Mouse (Mus musculus) heart, embryonic 11.5 days (tissue): ENCODE results near the gene Tbc1d14. TPM values are rescaled to one million over a fixed set of nuclear protein-coding genes. Genes with fewer than 3 reads are reported as not detected.

Source experiments
- ATAC-seq: fragments of 200-750 bp; cut with Nextera tagmentation; replicated peaks from 2 replicates; pipeline ENCODE4 v1.8.0; 2017; ENCODE audit warnings: moderate library complexity; ENCODE audit not compliant: insufficient number of reproducible peaks, low FRiP score, low TSS enrichment
- H3K27ac ChIP-seq: fragments of 300-500 bp; sonication (generic); 2 replicates; pipeline ENCODE4 v1.5.1; 2014; ENCODE audit warnings: mild to moderate bottlenecking, low read depth, low read length
- H3K27me3 ChIP-seq: fragments of 300-500 bp; sonication (generic); 2 replicates; pipeline ENCODE4 v1.6.1; 2014; ENCODE audit warnings: mild to moderate bottlenecking, low read length, mixed read lengths; ENCODE audit not compliant: control insufficient read depth, insufficient read depth
- H3K36me3 ChIP-seq: fragments of 300-500 bp; sonication (generic); 2 replicates; pipeline ENCODE4 v1.6.1; 2014; ENCODE audit warnings: mild to moderate bottlenecking, low read length, moderate library complexity, mixed read lengths; ENCODE audit not compliant: control insufficient read depth, insufficient read depth
- H3K4me1 ChIP-seq: fragments of 300-500 bp; sonication (generic); 2 replicates; pipeline ENCODE4 v1.6.1; 2014; ENCODE audit warnings: low read length; ENCODE audit not compliant: control insufficient read depth, insufficient read depth
- H3K4me2 ChIP-seq: fragments of 300-500 bp; sonication (generic); 2 replicates; pipeline ENCODE4 v1.6.1; 2014; ENCODE audit warnings: mild to moderate bottlenecking, moderate library complexity
- H3K4me3 ChIP-seq: fragments of 300-500 bp; sonication (generic); 2 replicates; pipeline ENCODE4 v1.5.1; 2014; ENCODE audit warnings: low read depth, low read length
- H3K9ac ChIP-seq: fragments of 300-500 bp; sonication (generic); 2 replicates; pipeline ENCODE4 v1.6.1; 2014; ENCODE audit warnings: mild to moderate bottlenecking, low read depth, low read length, moderate library complexity
- H3K9me3 ChIP-seq: fragments of 300-500 bp; sonication (generic); replicated peaks from 2 replicates; pipeline ENCODE4 v1.6.1; 2016; ENCODE audit warnings: low read length; ENCODE audit not compliant: control insufficient read depth
- WGBS: fragments of 180-500 bp; shearing (Covaris S2); extraction: QIAGEN DNeasy Blood & Tissue Kit; methylation state at CpG from one replicate; pipeline ENCODE4 v1.1.7; 2014; ENCODE audit not compliant: insufficient replicate concordance; 5-methylcytosine and 5-hydroxymethylcytosine counted together
- polyA plus RNA-seq: library from polyadenylated mRNA; unstranded; fragments of >200 nt; fragmentation: Nextera tagmentation; extraction: Ambion mirVana; gene quantifications from 2 replicates; pipeline ENCODE4 v1.2.1, GENCODE M21; 2014

Gene Tbc1d14
- polyA plus RNA-seq, 1 experiment from 2014 or later = 19.8 TPM

DNA sequence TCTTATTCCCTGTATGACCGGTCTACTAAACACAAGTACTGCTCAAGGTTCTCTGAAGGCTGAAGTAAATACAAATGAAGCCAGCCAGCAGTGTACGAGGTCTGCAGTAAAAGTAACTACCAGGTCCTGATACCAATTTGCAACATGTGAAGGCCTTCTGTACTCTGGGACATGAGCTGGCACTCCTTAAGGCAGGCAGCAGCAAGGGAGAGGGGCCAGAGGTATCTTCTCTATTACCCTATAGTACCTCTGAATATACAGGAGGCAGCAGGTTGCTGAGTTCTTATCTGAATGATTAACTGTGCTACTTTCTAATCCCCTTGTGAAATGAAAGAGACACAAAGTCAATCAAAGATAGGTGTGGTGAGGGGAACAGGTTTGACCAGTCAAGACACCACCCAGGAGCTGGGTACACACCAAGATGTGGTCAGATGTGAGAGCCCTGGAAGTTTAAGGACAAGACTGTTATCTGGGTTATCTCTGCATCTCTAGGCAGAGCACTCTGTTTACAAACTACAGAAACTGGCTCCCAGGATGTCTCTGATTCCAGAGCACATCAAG, 15.9 kb upstream of the Tbc1d14 start:
- Histone ChIP-seq H3K27me3 (no peaks in the 10 kb centered on the region), H3K36me3 (peaks cover 20% of the 10 kb centered on the region), H3K27ac (no peak overlapping the region), H3K4me1 (no peaks in the 10 kb centered on the region), H3K9ac (no peak overlapping the region), H3K4me2 (no peak overlapping the region), H3K9me3 (no peaks in the 10 kb centered on the region), H3K4me3 (no peak overlapping the region)
- ATAC-seq = no peak
- 91% methylated on average over 2 of the region's 2 CpGs for WGBS

DNA sequence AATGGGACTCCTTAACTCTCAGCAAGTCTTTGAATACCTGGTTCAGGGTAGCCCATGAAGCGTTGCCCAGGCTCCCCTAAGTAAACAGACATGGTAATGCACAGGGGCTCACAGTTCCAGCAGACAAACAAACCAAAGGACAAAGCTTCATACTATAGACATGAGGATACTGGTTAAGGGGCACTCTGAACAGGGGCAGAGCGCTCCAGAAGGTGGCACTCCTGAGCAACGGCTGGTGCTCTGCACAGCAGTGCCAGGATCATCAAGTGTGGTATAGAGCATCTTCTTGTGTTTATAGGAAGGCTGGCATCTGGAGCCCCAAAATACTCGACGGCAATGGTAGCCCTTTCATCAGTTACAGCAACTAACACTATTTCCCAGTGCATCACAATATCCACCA, 10.0 kb upstream of the Tbc1d14 start:
- Histone ChIP-seq H3K9me3 (no peaks in the 10 kb centered on the region), H3K27ac (no peak overlapping the region), H3K4me1 (no peaks in the 10 kb centered on the region), H3K4me3 (no peak overlapping the region), H3K27me3 (no peaks in the 10 kb centered on the region), H3K4me2 (no peak overlapping the region), H3K36me3 (peaks cover 29% of the 10 kb centered on the region), H3K9ac (no peak overlapping the region)
- WGBS = 90% methylated on average over 5 of the region's 5 CpGs
- ATAC-seq = no peak

DNA sequence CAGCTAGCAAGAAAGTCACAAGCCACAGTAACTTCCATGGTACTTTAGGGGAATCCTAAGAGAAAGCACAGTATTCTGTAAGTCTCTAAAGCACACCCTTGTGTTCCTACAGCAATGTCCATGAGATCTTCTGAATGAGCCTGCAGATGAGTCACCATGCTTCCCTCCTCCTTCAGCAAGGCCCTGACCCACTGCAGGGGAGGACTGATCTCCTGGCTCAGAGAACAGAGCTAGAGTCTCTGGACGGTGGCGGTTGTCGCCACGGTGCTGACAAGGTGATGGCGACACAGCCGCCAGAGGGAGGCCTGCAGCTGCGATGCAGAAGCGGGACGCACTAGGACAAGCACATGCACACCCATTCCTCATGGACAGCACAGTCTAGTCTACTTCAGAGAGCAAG, 9.0 kb upstream of the Tbc1d14 start:
- no peaks in the 10 kb centered on the region for H3K4me1 ChIP-seq
- no peak overlapping the region for H3K4me2 ChIP-seq
- peaks cover 26% of the 10 kb centered on the region for H3K36me3 ChIP-seq
- no peak for ATAC-seq
- H3K4me3 ChIP-seq = no peak overlapping the region
- no peaks in the 10 kb centered on the region for H3K27me3 ChIP-seq
- no peaks in the 10 kb centered on the region for H3K9me3 ChIP-seq
- 60% methylated on average over 9 of the region's 9 CpGs for WGBS
- no peak overlapping the region for H3K27ac ChIP-seq
- H3K9ac ChIP-seq = no peak overlapping the region

DNA sequence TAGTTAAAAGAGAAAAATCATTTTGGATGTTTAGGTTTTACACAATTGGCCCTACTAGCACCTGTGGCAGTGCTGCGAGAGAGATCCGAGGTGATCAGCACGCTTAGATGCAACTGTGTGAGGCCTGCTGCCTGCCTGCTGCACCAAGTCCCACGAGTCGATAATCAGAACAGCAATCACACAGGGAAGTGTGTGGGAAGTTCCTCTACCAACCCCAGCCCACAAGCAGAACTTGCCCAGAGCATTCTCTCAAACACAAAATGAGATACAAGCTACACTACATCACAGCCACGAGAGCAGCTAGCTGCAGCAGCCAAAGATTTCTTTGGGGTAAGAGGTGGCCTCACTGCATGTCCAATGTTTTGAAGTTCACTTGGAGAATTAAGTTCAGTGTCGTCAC, 8.4 kb upstream of the Tbc1d14 start:
- Histone ChIP-seq H3K36me3 (peaks cover 24% of the 10 kb centered on the region), H3K27ac (no peak overlapping the region), H3K9me3 (no peaks in the 10 kb centered on the region), H3K4me3 (no peak overlapping the region), H3K4me1 (no peaks in the 10 kb centered on the region), H3K9ac (no peak overlapping the region), H3K27me3 (no peaks in the 10 kb centered on the region), H3K4me2 (no peak overlapping the region)
- WGBS = 89% methylated on average over 7 of the region's 7 CpGs
- no peak for ATAC-seq

DNA sequence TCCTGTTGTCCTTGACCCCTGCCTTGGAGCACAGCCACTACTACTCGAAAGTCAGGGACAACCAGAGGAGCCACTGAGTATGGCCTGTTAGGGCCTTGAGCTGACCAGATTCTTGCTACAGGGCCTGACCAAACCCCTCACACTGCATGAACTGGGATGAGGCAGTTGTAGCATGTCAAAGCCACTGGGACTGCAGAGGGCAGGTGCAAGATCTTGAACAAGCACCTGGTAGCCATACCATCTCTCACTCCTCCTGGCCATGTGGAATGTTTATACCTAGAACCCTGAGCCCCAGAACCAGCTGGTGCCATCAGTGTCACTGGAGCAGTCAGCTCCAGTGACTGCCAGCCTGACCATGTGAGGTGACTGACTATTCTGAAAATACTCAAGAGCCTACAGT, 5.8 kb upstream of the Tbc1d14 start:
- H3K4me1 ChIP-seq = no peaks in the 10 kb centered on the region
- H3K9ac ChIP-seq = no peak overlapping the region
- peaks cover 19% of the 10 kb centered on the region for H3K36me3 ChIP-seq
- ATAC-seq = no peak
- H3K4me2 ChIP-seq = no peak overlapping the region
- no peak overlapping the region for H3K4me3 ChIP-seq
- 79% methylated on average over 1 of the region's 1 CpGs for WGBS
- H3K27ac ChIP-seq = no peak overlapping the region
- no peaks in the 10 kb centered on the region for H3K27me3 ChIP-seq
- H3K9me3 ChIP-seq = no peaks in the 10 kb centered on the region

DNA sequence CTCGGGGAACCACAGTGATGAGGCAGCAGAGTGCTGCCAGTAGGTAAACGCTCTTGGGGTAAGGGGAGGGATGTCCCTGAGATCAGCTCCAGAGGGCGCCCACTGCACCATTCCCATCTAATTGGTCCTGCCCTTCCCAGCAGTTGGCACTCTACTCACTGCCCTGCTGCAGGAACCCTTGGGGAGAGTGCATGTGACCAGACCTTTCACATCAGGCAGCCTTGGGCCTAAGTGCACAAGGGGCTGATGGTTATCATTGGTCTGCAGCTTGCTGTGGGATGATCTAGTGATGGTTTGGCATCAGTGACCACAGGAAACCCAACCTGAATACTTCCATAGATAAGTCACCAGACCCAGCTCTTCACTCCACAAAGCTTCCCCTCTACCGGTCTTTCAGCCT, 4.6 kb upstream of the Tbc1d14 start:
- H3K27me3 ChIP-seq = no peaks in the 10 kb centered on the region
- no peak overlapping the region for H3K4me3 ChIP-seq
- H3K27ac ChIP-seq = no peak overlapping the region
- no peak overlapping the region for H3K4me2 ChIP-seq
- ATAC-seq = no peak
- no peaks in the 10 kb centered on the region for H3K4me1 ChIP-seq
- H3K9me3 ChIP-seq = no peaks in the 10 kb centered on the region
- WGBS = 20% methylated on average over 4 of the region's 4 CpGs
- 0 out of 2 replicates have a peak overlapping the region, but pooled peaks have one; percentile 10 for H3K9ac ChIP-seq
- H3K36me3 ChIP-seq = peaks cover 12% of the 10 kb centered on the region

DNA sequence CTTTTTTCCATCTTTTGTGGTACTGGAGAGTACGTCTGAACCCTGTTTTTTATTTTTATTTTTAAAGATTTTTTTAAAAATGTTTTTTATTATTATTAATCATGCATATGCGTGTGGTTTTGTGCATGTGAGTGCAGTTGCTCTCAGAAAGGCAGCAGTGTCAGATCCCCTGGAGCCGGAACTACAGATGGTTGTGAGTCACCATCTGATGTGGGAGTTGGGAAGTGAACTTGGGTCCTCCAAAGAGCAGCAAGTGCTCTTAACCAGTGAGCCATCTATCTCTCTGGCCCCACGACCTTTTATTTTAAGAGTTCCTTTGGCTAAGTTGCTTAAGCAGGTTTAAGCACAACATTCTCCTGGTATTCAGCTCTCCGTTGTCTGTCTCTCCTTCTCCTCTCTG, 3.1 kb upstream of the Tbc1d14 start:
- Histone ChIP-seq H3K4me2 (no peak overlapping the region), H3K9ac (no peak overlapping the region), H3K36me3 (peaks cover 6% of the 10 kb centered on the region; the same call in 1 of the 2 replicates), H3K4me3 (no peak overlapping the region), H3K9me3 (no peaks in the 10 kb centered on the region), H3K4me1 (no peaks in the 10 kb centered on the region), H3K27me3 (no peaks in the 10 kb centered on the region), H3K27ac (no peak overlapping the region)
- ATAC-seq = no peak
- WGBS = 66% methylated on average over 5 of the region's 5 CpGs

DNA sequence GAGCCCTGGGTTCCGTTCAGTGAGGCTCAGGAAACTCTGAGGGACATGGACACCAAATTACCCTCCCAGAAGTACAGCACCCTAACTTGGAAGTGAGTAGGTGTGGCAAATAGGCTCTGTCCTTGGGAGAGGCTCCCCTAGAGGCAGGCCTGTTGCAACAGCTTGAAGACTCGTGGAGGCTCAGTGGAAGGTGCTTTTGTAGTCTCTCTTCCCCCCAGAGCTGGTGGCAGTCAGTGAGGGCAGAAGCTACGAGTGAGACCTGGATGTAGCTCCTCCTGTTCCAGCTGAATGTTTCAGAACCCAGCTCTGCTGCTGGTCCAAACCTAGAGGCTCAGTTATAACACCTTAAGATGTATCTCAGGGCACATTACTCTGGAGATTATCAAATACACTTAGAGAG, 2.0 kb upstream of the Tbc1d14 start:
- WGBS = 25% methylated on average over 3 of the region's 3 CpGs
- Histone ChIP-seq H3K9me3 (no peaks in the 10 kb centered on the region), H3K4me1 (no peaks in the 10 kb centered on the region), H3K36me3 (no peaks in the 10 kb centered on the region), H3K27ac (no peak overlapping the region), H3K4me2 (no peak overlapping the region), H3K4me3 (no peak overlapping the region), H3K27me3 (no peaks in the 10 kb centered on the region), H3K9ac (no peak overlapping the region)
- ATAC-seq = no peak

DNA sequence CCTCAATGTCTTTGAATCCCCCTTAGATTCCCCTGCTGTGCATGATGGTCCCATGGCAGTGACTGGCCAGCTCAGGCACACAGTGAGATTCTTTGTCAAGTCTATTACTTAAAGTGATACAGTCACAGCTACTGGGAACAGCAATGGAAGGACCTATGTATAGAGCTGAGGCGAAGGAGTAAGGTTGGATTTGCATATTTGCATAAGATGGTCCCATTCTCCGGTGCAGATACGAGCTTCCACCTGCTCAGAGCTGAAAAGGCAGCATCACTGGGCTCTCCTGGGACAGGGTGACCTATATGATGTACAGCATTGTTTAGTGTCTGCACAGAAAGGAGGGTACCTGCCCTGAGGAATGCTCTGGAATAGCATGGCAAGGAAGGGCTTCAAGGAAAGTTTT, 1.3 kb upstream of the Tbc1d14 start:
- Histone ChIP-seq H3K9ac (no peak overlapping the region), H3K36me3 (no peaks in the 10 kb centered on the region), H3K27me3 (no peaks in the 10 kb centered on the region), H3K9me3 (no peaks in the 10 kb centered on the region), H3K27ac (no peak overlapping the region), H3K4me1 (no peaks in the 10 kb centered on the region), H3K4me3 (no peak overlapping the region), H3K4me2 (no peak overlapping the region)
- 80% methylated on average over 3 of the region's 3 CpGs for WGBS
- no peak for ATAC-seq
